Mouse (Mus musculus): ENCODE data around the gene Bend6. TPM values are rescaled to one million over a fixed set of nuclear protein-coding genes. Genes with fewer than 3 reads are reported as not detected.
"Not testable (repeated sequence)": the region's sequence is repeated elsewhere in the genome, so short reads cannot be mapped to it uniquely, and the experiment has no call there.

Bend6 gene
- polyA plus RNA-seq, 1 experiment from 2014 or later: 0.83 TPM

GRCm38 (mm10) chr1:33869031-33869430 is 38.6 kb downstream of the Bend6 start:
- no peak for ATAC-seq (ENCODE audit: insufficient read depth, low FRiP score, low read depth)
- Histone ChIP-seq H3K27ac (no peak overlapping the region), H3K4me1 (no peaks in the 10 kb centered on the region), H3K27me3 (replicated peaks) (no peaks in the 10 kb centered on the region), H3K4me3 (replicated peaks) (no peak overlapping the region), H3K9ac (no peak overlapping the region), H3K4me2 (no peak overlapping the region), H3K9me3 (no peaks in the 10 kb centered on the region), H3K36me3 (no peaks in the 10 kb centered on the region)
- 82% methylated on average over 2 of the region's 2 CpGs for WGBS

GRCm38 (mm10) chr1:33846807-33847206 is 60.8 kb downstream of the Bend6 start:
- 94% methylated on average over 2 of the region's 2 CpGs for WGBS
- no peak for ATAC-seq (ENCODE audit: insufficient read depth, low FRiP score, low read depth)
- no peaks in the 10 kb centered on the region for H3K27me3 ChIP-seq (replicated peaks)

GRCm38 (mm10) chr1:33843823-33844222 is 63.8 kb downstream of the Bend6 start:
- Histone ChIP-seq H3K4me1 (no peaks in the 10 kb centered on the region), H3K27ac (no peak overlapping the region), H3K4me2 (no peak overlapping the region), H3K36me3 (no peaks in the 10 kb centered on the region), H3K9ac (no peak overlapping the region), H3K27me3 (replicated peaks) (no peaks in the 10 kb centered on the region), H3K4me3 (replicated peaks) (no peak overlapping the region), H3K9me3 (no peaks in the 10 kb centered on the region)
- WGBS: 80% methylated on average over 6 of the region's 6 CpGs
- ATAC-seq (ENCODE audit: insufficient read depth, low FRiP score, low read depth): no peak

More at GRCm38 (mm10) chr1:33846807-33847206, 60.8 kb downstream of the Bend6 start:
- Histone ChIP-seq H3K27ac (no peak overlapping the region), H3K9me3 (no peaks in the 10 kb centered on the region), H3K4me2 (no peak overlapping the region), H3K36me3 (no peaks in the 10 kb centered on the region), H3K4me1 (no peaks in the 10 kb centered on the region), H3K4me3 (replicated peaks) (no peak overlapping the region), H3K9ac (no peak overlapping the region)

- not testable (repeated sequence) for H3K36me3 ChIP-seq; H3K4me2 ChIP-seq; H3K27ac ChIP-seq; H3K27me3 ChIP-seq (replicated peaks); H3K4me1 ChIP-seq; H3K4me3 ChIP-seq (replicated peaks); ATAC-seq (ENCODE audit: insufficient read depth, low FRiP score, low read depth); H3K9me3 ChIP-seq; H3K9ac ChIP-seq
- WGBS: 89% methylated on average over 14 of the region's 14 CpGs
Observed at GRCm38 (mm10) chr1:33838952-33839351, 68.7 kb downstream of the Bend6 start.

GRCm38 (mm10) chr1:33830586-33830985 is 77.0 kb downstream of the Bend6 start:
- 64% methylated on average over 4 of the region's 4 CpGs for WGBS
- H3K4me3 ChIP-seq (replicated peaks): no peak overlapping the region

GRCm38 (mm10) chr1:33817931-33818330 is 89.7 kb downstream of the Bend6 start:
- no peak overlapping the region for H3K4me3 ChIP-seq (replicated peaks)
- no peaks in the 10 kb centered on the region for H3K27me3 ChIP-seq (replicated peaks)
- 87% methylated on average over 2 of the region's 2 CpGs for WGBS
- H3K9ac ChIP-seq: no peak overlapping the region
- no peak overlapping the region for H3K27ac ChIP-seq
- ATAC-seq (ENCODE audit: insufficient read depth, low FRiP score, low read depth): no peak
- peaks cover 10% of the 10 kb centered on the region for H3K4me1 ChIP-seq
- H3K36me3 ChIP-seq: no peaks in the 10 kb centered on the region
- H3K9me3 ChIP-seq: no peaks in the 10 kb centered on the region
- H3K4me2 ChIP-seq: no peak overlapping the region

More at GRCm38 (mm10) chr1:33830586-33830985, 77.0 kb downstream of the Bend6 start:
- Histone ChIP-seq H3K27me3 (replicated peaks) (no peaks in the 10 kb centered on the region), H3K9ac (no peak overlapping the region), H3K4me1 (no peaks in the 10 kb centered on the region), H3K4me2 (no peak overlapping the region), H3K9me3 (no peaks in the 10 kb centered on the region), H3K36me3 (no peaks in the 10 kb centered on the region), H3K27ac (no peak overlapping the region)
- ATAC-seq (ENCODE audit: insufficient read depth, low FRiP score, low read depth): no peak

- peaks cover 14% of the 10 kb centered on the region for H3K4me1 ChIP-seq
- H3K27me3 ChIP-seq (replicated peaks): no peaks in the 10 kb centered on the region
- H3K9me3 ChIP-seq: no peaks in the 10 kb centered on the region
- ATAC-seq (ENCODE audit: insufficient read depth, low FRiP score, low read depth): peak; percentile 91
- peak within 1 kb of the TSS; percentile 56 for H3K4me2 ChIP-seq
- under 1% methylated on average over 83 of the region's 85 CpGs for WGBS
- H3K9ac ChIP-seq: peak within 1 kb of the TSS; percentile 82
- peak within 1 kb of the TSS; percentile 92 for H3K27ac ChIP-seq
- peak within 1 kb of the TSS; percentile 96 for H3K4me3 ChIP-seq (replicated peaks)
- peaks cover 7% of the 10 kb centered on the region; the same call in 1 of the 2 replicates for H3K36me3 ChIP-seq
Observed at GRCm38 (mm10) chr1:33813868-33814794, 93.5 kb downstream of the Bend6 start, which contains the start of gene Zfp451. Gene Zfp451 (minus strand): TSS chr1:33814595.

GRCm38 (mm10) chr1:33813495-33813867 is 94.1 kb downstream of the Bend6 start:
- Histone ChIP-seq H3K4me1 (peaks cover 14% of the 10 kb centered on the region), H3K27me3 (replicated peaks) (no peaks in the 10 kb centered on the region), H3K4me3 (replicated peaks) (peak overlapping the region; percentile 96), H3K36me3 (peaks cover 11% of the 10 kb centered on the region; the same call in 1 of the 2 replicates), H3K9ac (peak overlapping the region; percentile 82), H3K4me2 (peak overlapping the region; percentile 56), H3K27ac (peak overlapping the region; percentile 92), H3K9me3 (no peaks in the 10 kb centered on the region)
- no peak for ATAC-seq (ENCODE audit: insufficient read depth, low FRiP score, low read depth)
- WGBS: 8% methylated on average over 11 of the region's 11 CpGs

GRCm38 (mm10) chr1:33803323-33803722 is 104.3 kb downstream of the Bend6 start:
- Histone ChIP-seq H3K9ac (no peak overlapping the region), H3K27ac (no peak overlapping the region), H3K9me3 (no peaks in the 10 kb centered on the region), H3K36me3 (peaks cover 31% of the 10 kb centered on the region), H3K4me3 (replicated peaks) (no peak overlapping the region), H3K27me3 (replicated peaks) (no peaks in the 10 kb centered on the region), H3K4me1 (no peaks in the 10 kb centered on the region), H3K4me2 (no peak overlapping the region)
- ATAC-seq (ENCODE audit: insufficient read depth, low FRiP score, low read depth): no peak
- WGBS: 98% methylated on average over 2 of the region's 2 CpGs

Other genes starting within 250 kb of the Bend6 start
- 31.9 and 32.6 TPM in 2 replicates for gene Prim2, start 238.0 kb downstream of the Bend6 start, polyA plus RNA-seq (2015; fragmentation: Nextera tagmentation; extraction: Ambion mirVana)
- 24.1 and 26.8 TPM in 2 replicates for gene Rab23, start 187.9 kb downstream of the Bend6 start, polyA plus RNA-seq (2015; fragmentation: Nextera tagmentation; extraction: Ambion mirVana)
- gene Bag2, start 150.0 kb downstream of the Bend6 start, polyA plus RNA-seq (2015; fragmentation: Nextera tagmentation; extraction: Ambion mirVana): 64.5 and 71.5 TPM in 2 replicates
- 20.2 and 21.0 TPM in 2 replicates for gene Zfp451, start 93.2 kb downstream of the Bend6 start, polyA plus RNA-seq (2015; fragmentation: Nextera tagmentation; extraction: Ambion mirVana)
- gene Dst, start 409 bp upstream of the Bend6 start, polyA plus RNA-seq (2015; fragmentation: Nextera tagmentation; extraction: Ambion mirVana): 23.8 and 24.3 TPM in 2 replicates

All from stomach, embryonic 15.5 days (tissue).